Mouse (Mus musculus): Measurements from ENCODE around the gene Suds3. TPM values are rescaled to one million over a fixed set of nuclear protein-coding genes. Genes with fewer than 3 reads are reported as not detected.

Suds3 gene
- polyA plus RNA-seq, 1 experiment from 2014 or later = 49.5 TPM

GRCm38 (mm10) chr5:117096716-117097115 lies 19.2 kb downstream of the Suds3 start:
- Histone ChIP-seq H3K27ac (ENCODE audit: low read depth, low read length) (no peak overlapping the region), H3K27me3 (replicated peaks; ENCODE audit: control insufficient read depth, insufficient read depth, low read length) (no peaks in the 10 kb centered on the region)
- no peak for ATAC-seq

GRCm38 (mm10) chr5:117094431-117094830 lies 21.5 kb downstream of the Suds3 start:
- no peak overlapping the region for H3K4me3 ChIP-seq (ENCODE audit: low read depth, low read length)
- no peak overlapping the region for H3K9ac ChIP-seq (ENCODE audit: low read length)
- no peaks in the 10 kb centered on the region for H3K4me1 ChIP-seq (ENCODE audit: control insufficient read depth, insufficient read depth, low read length)
- peak; percentile 61 for DNase-seq (ENCODE audit: low spot score)
- H3K9me3 ChIP-seq (replicated peaks; ENCODE audit: control insufficient read depth, low read length) = no peaks in the 10 kb centered on the region
- no peak overlapping the region for H3K4me2 ChIP-seq (ENCODE audit: low read length)
- peaks cover 64% of the 10 kb centered on the region for H3K36me3 ChIP-seq (ENCODE audit: control insufficient read depth, insufficient read depth, low read length)
- 45% methylated on average over 7 of the region's 7 CpGs for WGBS
- ATAC-seq = 0 out of 2 replicates have a peak, but pooled peaks have one; percentile 18
- H3K27ac ChIP-seq (ENCODE audit: low read depth, low read length) = no peak overlapping the region
- no peaks in the 10 kb centered on the region for H3K27me3 ChIP-seq (replicated peaks; ENCODE audit: control insufficient read depth, insufficient read depth, low read length)

More at GRCm38 (mm10) chr5:117096716-117097115, 19.2 kb downstream of the Suds3 start:
- 47% methylated on average over 3 of the region's 3 CpGs for WGBS
- Histone ChIP-seq H3K36me3 (ENCODE audit: control insufficient read depth, insufficient read depth, low read length) (peaks cover 78% of the 10 kb centered on the region), H3K9me3 (replicated peaks; ENCODE audit: control insufficient read depth, low read length) (no peaks in the 10 kb centered on the region), H3K9ac (ENCODE audit: low read length) (no peak overlapping the region), H3K4me2 (ENCODE audit: low read length) (no peak overlapping the region), H3K4me3 (ENCODE audit: low read depth, low read length) (no peak overlapping the region), H3K4me1 (ENCODE audit: control insufficient read depth, insufficient read depth, low read length) (no peaks in the 10 kb centered on the region)
- peak; percentile 81 for DNase-seq (ENCODE audit: low spot score)

- ATAC-seq (no peak), DNase-seq (ENCODE audit: low spot score) (no peak)
- no peak overlapping the region for H3K4me2 ChIP-seq (ENCODE audit: low read length)
- H3K4me1 ChIP-seq (ENCODE audit: control insufficient read depth, insufficient read depth, low read length) = peaks cover 3% of the 10 kb centered on the region; the same call in 1 of the 2 replicates
- no peaks in the 10 kb centered on the region for H3K9me3 ChIP-seq (replicated peaks; ENCODE audit: control insufficient read depth, low read length)
- 33% methylated on average over 5 of the region's 6 CpGs for WGBS
- H3K9ac ChIP-seq (ENCODE audit: low read length) = no peak overlapping the region
- H3K36me3 ChIP-seq (ENCODE audit: control insufficient read depth, insufficient read depth, low read length) = peaks cover 40% of the 10 kb centered on the region
- no peak overlapping the region for H3K27ac ChIP-seq (ENCODE audit: low read depth, low read length)
- H3K4me3 ChIP-seq (ENCODE audit: low read depth, low read length) = no peak overlapping the region
- H3K27me3 ChIP-seq (replicated peaks; ENCODE audit: control insufficient read depth, insufficient read depth, low read length) = no peaks in the 10 kb centered on the region
Measured at GRCm38 (mm10) chr5:117089786-117090185, 26.1 kb downstream of the Suds3 start.

- peaks cover 3% of the 10 kb centered on the region; the same call in 1 of the 2 replicates for H3K4me1 ChIP-seq (ENCODE audit: control insufficient read depth, insufficient read depth, low read length)
- no peaks in the 10 kb centered on the region for H3K27me3 ChIP-seq (replicated peaks; ENCODE audit: control insufficient read depth, insufficient read depth, low read length)
- no peak overlapping the region for H3K4me2 ChIP-seq (ENCODE audit: low read length)
- peaks cover 33% of the 10 kb centered on the region for H3K36me3 ChIP-seq (ENCODE audit: control insufficient read depth, insufficient read depth, low read length)
- no peak overlapping the region for H3K4me3 ChIP-seq (ENCODE audit: low read depth, low read length)
- no peak for ATAC-seq
- no peak for DNase-seq (ENCODE audit: low spot score)
- 69% methylated on average over 3 of the region's 3 CpGs for WGBS
- no peak overlapping the region for H3K27ac ChIP-seq (ENCODE audit: low read depth, low read length)
- H3K9ac ChIP-seq (ENCODE audit: low read length) = no peak overlapping the region
- no peaks in the 10 kb centered on the region for H3K9me3 ChIP-seq (replicated peaks; ENCODE audit: control insufficient read depth, low read length)
Measured at GRCm38 (mm10) chr5:117089147-117089546, 26.8 kb downstream of the Suds3 start.

- 6% methylated on average over 13 of the region's 13 CpGs for WGBS
- peak overlapping the region; percentile 10; the same call in 1 of the 2 replicates for H3K9ac ChIP-seq (ENCODE audit: low read length)
- H3K27ac ChIP-seq (ENCODE audit: low read depth, low read length) = no peak overlapping the region
- no peaks in the 10 kb centered on the region for H3K9me3 ChIP-seq (replicated peaks; ENCODE audit: control insufficient read depth, low read length)
- ATAC-seq (no peak), DNase-seq (ENCODE audit: low spot score) (peak; percentile 47)
- peaks cover 3% of the 10 kb centered on the region; the same call in 1 of the 2 replicates for H3K4me1 ChIP-seq (ENCODE audit: control insufficient read depth, insufficient read depth, low read length)
- peaks cover 19% of the 10 kb centered on the region for H3K36me3 ChIP-seq (ENCODE audit: control insufficient read depth, insufficient read depth, low read length)
- H3K4me3 ChIP-seq (ENCODE audit: low read depth, low read length) = no peak overlapping the region
- H3K4me2 ChIP-seq (ENCODE audit: low read length) = peak overlapping the region; percentile 37
- no peaks in the 10 kb centered on the region for H3K27me3 ChIP-seq (replicated peaks; ENCODE audit: control insufficient read depth, insufficient read depth, low read length)
Measured at GRCm38 (mm10) chr5:117087718-117088117, 28.2 kb downstream of the Suds3 start.

- Histone ChIP-seq H3K9ac (ENCODE audit: low read length) (no peak overlapping the region), H3K4me3 (ENCODE audit: low read depth, low read length) (no peak overlapping the region)
- 18% methylated on average over 10 of the region's 10 CpGs for WGBS
Measured at GRCm38 (mm10) chr5:117069498-117069894, 46.4 kb downstream of the Suds3 start.

GRCm38 (mm10) chr5:117068808-117069497 lies 47.0 kb downstream of the Suds3 start:
- Histone ChIP-seq H3K27me3 (replicated peaks; ENCODE audit: control insufficient read depth, insufficient read depth, low read length) (no peaks in the 10 kb centered on the region), H3K9ac (ENCODE audit: low read length) (no peak overlapping the region), H3K4me2 (ENCODE audit: low read length) (peak overlapping the region; percentile 32; the same call in 1 of the 2 replicates), H3K9me3 (replicated peaks; ENCODE audit: control insufficient read depth, low read length) (no peaks in the 10 kb centered on the region), H3K36me3 (ENCODE audit: control insufficient read depth, insufficient read depth, low read length) (no peaks in the 10 kb centered on the region), H3K4me1 (ENCODE audit: control insufficient read depth, insufficient read depth, low read length) (no peaks in the 10 kb centered on the region), H3K4me3 (ENCODE audit: low read depth, low read length) (no peak overlapping the region), H3K27ac (ENCODE audit: low read depth, low read length) (no peak overlapping the region)
- 42% methylated on average over 19 of the region's 19 CpGs for WGBS
- DNase-seq (ENCODE audit: low spot score) (peak; percentile 49), ATAC-seq (no peak)

More at GRCm38 (mm10) chr5:117069498-117069894, 46.4 kb downstream of the Suds3 start:
- no peak overlapping the region for H3K27ac ChIP-seq (ENCODE audit: low read depth, low read length)
- no peaks in the 10 kb centered on the region for H3K9me3 ChIP-seq (replicated peaks; ENCODE audit: control insufficient read depth, low read length)
- DNase-seq (ENCODE audit: low spot score) (peak; percentile 65), ATAC-seq (peak; percentile 54; the same call in 1 of the 2 replicates)
- H3K36me3 ChIP-seq (ENCODE audit: control insufficient read depth, insufficient read depth, low read length) = no peaks in the 10 kb centered on the region
- peak overlapping the region; percentile 32; the same call in 1 of the 2 replicates for H3K4me2 ChIP-seq (ENCODE audit: low read length)
- H3K4me1 ChIP-seq (ENCODE audit: control insufficient read depth, insufficient read depth, low read length) = no peaks in the 10 kb centered on the region
- H3K27me3 ChIP-seq (replicated peaks; ENCODE audit: control insufficient read depth, insufficient read depth, low read length) = no peaks in the 10 kb centered on the region

- 84% methylated on average over 13 of the region's 13 CpGs for WGBS
- H3K4me2 ChIP-seq (ENCODE audit: low read length) = no peak overlapping the region
- no peaks in the 10 kb centered on the region for H3K4me1 ChIP-seq (ENCODE audit: control insufficient read depth, insufficient read depth, low read length)
- H3K9me3 ChIP-seq (replicated peaks; ENCODE audit: control insufficient read depth, low read length) = no peaks in the 10 kb centered on the region
- DNase-seq (ENCODE audit: low spot score) (no peak), ATAC-seq (no peak)
- no peak overlapping the region for H3K27ac ChIP-seq (ENCODE audit: low read depth, low read length)
- no peaks in the 10 kb centered on the region for H3K27me3 ChIP-seq (replicated peaks; ENCODE audit: control insufficient read depth, insufficient read depth, low read length)
- H3K36me3 ChIP-seq (ENCODE audit: control insufficient read depth, insufficient read depth, low read length) = no peaks in the 10 kb centered on the region
- no peak overlapping the region for H3K9ac ChIP-seq (ENCODE audit: low read length)
- no peak overlapping the region for H3K4me3 ChIP-seq (ENCODE audit: low read depth, low read length)
Measured at GRCm38 (mm10) chr5:117068181-117068580, 47.7 kb downstream of the Suds3 start.

GRCm38 (mm10) chr5:117061251-117061650 lies 54.7 kb downstream of the Suds3 start:
- ATAC-seq = no peak
- no peaks in the 10 kb centered on the region for H3K36me3 ChIP-seq (ENCODE audit: control insufficient read depth, insufficient read depth, low read length)
- DNase-seq (ENCODE audit: low spot score) = no peak

More at GRCm38 (mm10) chr5:117061251-117061650, 54.7 kb downstream of the Suds3 start:
- Histone ChIP-seq H3K27me3 (replicated peaks; ENCODE audit: control insufficient read depth, insufficient read depth, low read length) (no peaks in the 10 kb centered on the region), H3K4me2 (ENCODE audit: low read length) (no peak overlapping the region), H3K9ac (ENCODE audit: low read length) (no peak overlapping the region), H3K4me3 (ENCODE audit: low read depth, low read length) (no peak overlapping the region), H3K4me1 (ENCODE audit: control insufficient read depth, insufficient read depth, low read length) (no peaks in the 10 kb centered on the region), H3K27ac (ENCODE audit: low read depth, low read length) (no peak overlapping the region), H3K9me3 (replicated peaks; ENCODE audit: control insufficient read depth, low read length) (no peaks in the 10 kb centered on the region)
- WGBS = 52% methylated on average over 2 of the region's 2 CpGs

Data from forebrain, embryonic 14.5 days (tissue).